Mouse (Mus musculus): ENCODE measurements around the gene Bzw1.
A peak's percentile ranks its signal among the peaks of the same experiment; 100 is the strongest.

GRCm38 (mm10) chr1:58445143-58445722 lies 52.5 kb downstream of the Bzw1 start, which contains the start of the genes Nif3l1 and Ppil3:
- TF ChIP-seq CTCF (IDR thresholded peaks at IDR 0.05; ENCODE audit: extremely low read depth, insufficient read length, insufficient replicate concordance, low read depth, low read length) (peak; percentile 19; the same call in 1 of the 2 replicates), POLR2A (IDR thresholded peaks at IDR 0.05; ENCODE audit: low read depth, low read length) (peak; percentile 43; the same call in 1 of the 2 replicates)
